Mouse (Mus musculus) hindbrain, embryonic 12.5 days (tissue): ENCODE measurements around the gene 4930402H24Rik. TPM values are rescaled to one million over a fixed set of nuclear protein-coding genes. Genes with fewer than 3 reads are reported as not detected.

ENCODE experiments used
- ATAC-seq: fragments of 200-750 bp; cut with Nextera tagmentation; 2 replicates; pipeline ENCODE4 v1.8.0; 2017; ENCODE audit warnings: moderate TSS enrichment; ENCODE audit not compliant: low FRiP score
- H3K27ac ChIP-seq: fragments of 300-500 bp; sonication (generic); 2 replicates; pipeline ENCODE4 v1.5.1; 2016; ENCODE audit warnings: mild to moderate bottlenecking
- H3K27me3 ChIP-seq: fragments of 300-500 bp; sonication (generic); 2 replicates; pipeline ENCODE4 v1.6.1; 2016; ENCODE audit warnings: mild to moderate bottlenecking
- H3K36me3 ChIP-seq: fragments of 300-500 bp; sonication (generic); 2 replicates; pipeline ENCODE4 v1.6.1; 2016; ENCODE audit warnings: mild to moderate bottlenecking
- H3K4me1 ChIP-seq: fragments of 300-500 bp; sonication (generic); 2 replicates; pipeline ENCODE4 v1.6.1; 2016
- H3K4me2 ChIP-seq: fragments of 300-500 bp; sonication (generic); replicated peaks from 2 replicates; pipeline ENCODE4 v1.6.1; 2016; ENCODE audit warnings: mild to moderate bottlenecking
- H3K4me3 ChIP-seq: fragments of 300-500 bp; sonication (generic); 2 replicates; pipeline ENCODE4 v1.5.1; 2016; ENCODE audit warnings: mild to moderate bottlenecking
- H3K9ac ChIP-seq: fragments of 300-500 bp; sonication (generic); 2 replicates; pipeline ENCODE4 v1.6.1; 2016; ENCODE audit warnings: mild to moderate bottlenecking, moderate library complexity
- H3K9me3 ChIP-seq: fragments of 300-500 bp; sonication (generic); replicated peaks from 2 replicates; pipeline ENCODE4 v1.6.1; 2016; ENCODE audit warnings: mild to moderate bottlenecking
- WGBS: fragments of 180-500 bp; shearing (Covaris S2); methylation state at CpG from one replicate; pipeline ENCODE4 v1.1.7; 2016; 5-methylcytosine and 5-hydroxymethylcytosine counted together
- polyA plus RNA-seq: library from polyadenylated mRNA; unstranded; fragments of >200 nt; fragmentation: Nextera tagmentation; extraction: Ambion mirVana; gene quantifications from 2 replicates; pipeline ENCODE4 v1.2.1, GENCODE M21; 2016

4930402H24Rik gene
- polyA plus RNA-seq, 1 experiment from 2014 or later, result 98.2 TPM

GRCm38 (mm10) chr2:130849688-130850087 lies 56.5 kb downstream of the 4930402H24Rik start:
- Histone ChIP-seq H3K4me3 (no peak overlapping the region), H3K27ac (no peak overlapping the region), H3K4me1 (no peaks in the 10 kb centered on the region), H3K4me2 (no peak overlapping the region), H3K27me3 (no peaks in the 10 kb centered on the region), H3K9me3 (no peaks in the 10 kb centered on the region), H3K9ac (no peak overlapping the region), H3K36me3 (no peaks in the 10 kb centered on the region)
- ATAC-seq, result no peak
- WGBS, result 71% methylated on average over 4 of the region's 4 CpGs

GRCm38 (mm10) chr2:130848313-130848712 lies 57.9 kb downstream of the 4930402H24Rik start:
- Histone ChIP-seq H3K4me1 (no peaks in the 10 kb centered on the region), H3K9ac (no peak overlapping the region), H3K27ac (no peak overlapping the region), H3K27me3 (no peaks in the 10 kb centered on the region), H3K9me3 (no peaks in the 10 kb centered on the region), H3K4me2 (no peak overlapping the region), H3K4me3 (no peak overlapping the region), H3K36me3 (no peaks in the 10 kb centered on the region)
- no peak for ATAC-seq
- 88% methylated on average over 4 of the region's 4 CpGs for WGBS

- H3K27ac ChIP-seq, result no peak overlapping the region
- no peak overlapping the region for H3K4me3 ChIP-seq
- H3K9me3 ChIP-seq, result no peaks in the 10 kb centered on the region
- peaks cover 5% of the 10 kb centered on the region for H3K4me1 ChIP-seq
- no peaks in the 10 kb centered on the region for H3K36me3 ChIP-seq
- H3K4me2 ChIP-seq, result no peak overlapping the region
- WGBS, result 73% methylated on average over 2 of the region's 2 CpGs
- H3K27me3 ChIP-seq, result no peaks in the 10 kb centered on the region
- ATAC-seq, result no peak
- no peak overlapping the region for H3K9ac ChIP-seq
Observed at GRCm38 (mm10) chr2:130843623-130844022, 62.6 kb downstream of the 4930402H24Rik start.

- 7% methylated on average over 4 of the region's 4 CpGs for WGBS
- Histone ChIP-seq H3K36me3 (peaks cover 17% of the 10 kb centered on the region), H3K4me1 (peaks cover 24% of the 10 kb centered on the region), H3K4me2 (peak overlapping the region; percentile 71), H3K27me3 (no peaks in the 10 kb centered on the region), H3K4me3 (peak overlapping the region; percentile 92), H3K9ac (peak overlapping the region; percentile 40; the same call in 1 of the 2 replicates), H3K27ac (peak overlapping the region; percentile 99), H3K9me3 (no peaks in the 10 kb centered on the region)
- peak; percentile 84 for ATAC-seq
Observed at GRCm38 (mm10) chr2:130840846-130841245, 65.4 kb downstream of the 4930402H24Rik start.

GRCm38 (mm10) chr2:130839874-130840661 lies 66.1 kb downstream of the 4930402H24Rik start:
- Histone ChIP-seq H3K4me3 (peak overlapping the region; percentile 92), H3K4me2 (peak overlapping the region; percentile 71), H3K9me3 (no peaks in the 10 kb centered on the region), H3K36me3 (peaks cover 18% of the 10 kb centered on the region), H3K27me3 (no peaks in the 10 kb centered on the region), H3K9ac (peak overlapping the region; percentile 96), H3K4me1 (peaks cover 24% of the 10 kb centered on the region), H3K27ac (peak overlapping the region; percentile 99)
- peak; percentile 89 for ATAC-seq
- under 1% methylated on average over 56 of the region's 77 CpGs for WGBS

- Histone ChIP-seq H3K4me2 (peak overlapping the region; percentile 71), H3K4me1 (peaks cover 24% of the 10 kb centered on the region), H3K9ac (peak overlapping the region; percentile 96), H3K36me3 (peaks cover 21% of the 10 kb centered on the region), H3K27me3 (no peaks in the 10 kb centered on the region), H3K27ac (peak overlapping the region; percentile 99), H3K4me3 (peak overlapping the region; percentile 92), H3K9me3 (no peaks in the 10 kb centered on the region)
- peak; percentile 65 for ATAC-seq
- WGBS, result 0% methylated on average over 19 of the region's 19 CpGs
Observed at GRCm38 (mm10) chr2:130839528-130839873, 66.7 kb downstream of the 4930402H24Rik start.

- peak; percentile 3; the same call in 1 of the 2 replicates for ATAC-seq
Observed at GRCm38 (mm10) chr2:130839084-130839483, 67.1 kb downstream of the 4930402H24Rik start.

GRCm38 (mm10) chr2:130838131-130838530 lies 68.1 kb downstream of the 4930402H24Rik start:
- Histone ChIP-seq H3K4me1 (peaks cover 24% of the 10 kb centered on the region), H3K36me3 (peaks cover 21% of the 10 kb centered on the region), H3K4me3 (peak overlapping the region; percentile 92), H3K27me3 (no peaks in the 10 kb centered on the region), H3K9me3 (no peaks in the 10 kb centered on the region), H3K27ac (no peak overlapping the region), H3K9ac (peak overlapping the region; percentile 96; the same call in 1 of the 2 replicates), H3K4me2 (peak overlapping the region; percentile 71)
- ATAC-seq, result no peak
- 88% methylated on average over 1 of the region's 1 CpGs for WGBS

More at GRCm38 (mm10) chr2:130839084-130839483, 67.1 kb downstream of the 4930402H24Rik start:
- peak overlapping the region; percentile 96 for H3K9ac ChIP-seq
- peak overlapping the region; percentile 71 for H3K4me2 ChIP-seq
- H3K36me3 ChIP-seq, result peaks cover 21% of the 10 kb centered on the region
- under 1% methylated on average over 10 of the region's 10 CpGs for WGBS
- H3K27me3 ChIP-seq, result no peaks in the 10 kb centered on the region
- H3K27ac ChIP-seq, result peak overlapping the region; percentile 99
- H3K4me3 ChIP-seq, result peak overlapping the region; percentile 92
- no peaks in the 10 kb centered on the region for H3K9me3 ChIP-seq
- H3K4me1 ChIP-seq, result peaks cover 24% of the 10 kb centered on the region

- no peak overlapping the region for H3K27ac ChIP-seq
- H3K9me3 ChIP-seq, result no peaks in the 10 kb centered on the region
- peaks cover 20% of the 10 kb centered on the region for H3K4me1 ChIP-seq
- no peak overlapping the region for H3K4me2 ChIP-seq
- no peak overlapping the region for H3K9ac ChIP-seq
- WGBS, result 83% methylated on average over 3 of the region's 3 CpGs
- no peaks in the 10 kb centered on the region for H3K27me3 ChIP-seq
- no peak overlapping the region for H3K4me3 ChIP-seq
- H3K36me3 ChIP-seq, result peaks cover 41% of the 10 kb centered on the region
- no peak for ATAC-seq
Observed at GRCm38 (mm10) chr2:130833699-130834098, 72.5 kb downstream of the 4930402H24Rik start.

GRCm38 (mm10) chr2:130832582-130832981 lies 73.6 kb downstream of the 4930402H24Rik start:
- WGBS, result 80% methylated on average over 1 of the region's 1 CpGs
- no peak for ATAC-seq
- Histone ChIP-seq H3K27me3 (no peaks in the 10 kb centered on the region), H3K36me3 (peaks cover 39% of the 10 kb centered on the region), H3K4me1 (peaks cover 8% of the 10 kb centered on the region; the same call in 1 of the 2 replicates), H3K27ac (no peak overlapping the region), H3K9ac (no peak overlapping the region), H3K9me3 (no peaks in the 10 kb centered on the region), H3K4me2 (no peak overlapping the region), H3K4me3 (no peak overlapping the region)

GRCm38 (mm10) chr2:130832012-130832411 lies 74.2 kb downstream of the 4930402H24Rik start:
- Histone ChIP-seq H3K4me3 (no peak overlapping the region), H3K27me3 (no peaks in the 10 kb centered on the region), H3K9ac (no peak overlapping the region), H3K4me1 (peaks cover 5% of the 10 kb centered on the region; the same call in 1 of the 2 replicates), H3K9me3 (no peaks in the 10 kb centered on the region), H3K27ac (no peak overlapping the region), H3K4me2 (no peak overlapping the region), H3K36me3 (peaks cover 34% of the 10 kb centered on the region)
- ATAC-seq, result no peak
- 77% methylated on average over 2 of the region's 2 CpGs for WGBS

- Histone ChIP-seq H3K4me3 (no peak overlapping the region), H3K9ac (no peak overlapping the region), H3K27me3 (no peaks in the 10 kb centered on the region), H3K27ac (no peak overlapping the region), H3K9me3 (no peaks in the 10 kb centered on the region), H3K36me3 (peaks cover 26% of the 10 kb centered on the region; the same call in 1 of the 2 replicates), H3K4me2 (no peak overlapping the region), H3K4me1 (peaks cover 2% of the 10 kb centered on the region; the same call in 1 of the 2 replicates)
- ATAC-seq, result no peak
- 88% methylated on average over 3 of the region's 3 CpGs for WGBS
Observed at GRCm38 (mm10) chr2:130830236-130830635, 76.0 kb downstream of the 4930402H24Rik start.
